Mouse (Mus musculus): ENCODE results near the gene Cdc42bpa. TPM values are rescaled to one million over a fixed set of nuclear protein-coding genes. Genes with fewer than 3 reads are reported as not detected.
"Not testable (repeated sequence)": the region's sequence is repeated elsewhere in the genome, so short reads cannot be mapped to it uniquely, and the experiment has no call there.

Cdc42bpa gene
- polyA plus RNA-seq, 1 experiment = 6.4 TPM

- no peak for DNase-seq (ENCODE audit: low read depth, low spot score)
- WGBS = 76% methylated on average over 5 of the region's 5 CpGs
Measured at GRCm38 (mm10) chr1:180023512-180023911, 63.2 kb downstream of the Cdc42bpa start.

DNA sequence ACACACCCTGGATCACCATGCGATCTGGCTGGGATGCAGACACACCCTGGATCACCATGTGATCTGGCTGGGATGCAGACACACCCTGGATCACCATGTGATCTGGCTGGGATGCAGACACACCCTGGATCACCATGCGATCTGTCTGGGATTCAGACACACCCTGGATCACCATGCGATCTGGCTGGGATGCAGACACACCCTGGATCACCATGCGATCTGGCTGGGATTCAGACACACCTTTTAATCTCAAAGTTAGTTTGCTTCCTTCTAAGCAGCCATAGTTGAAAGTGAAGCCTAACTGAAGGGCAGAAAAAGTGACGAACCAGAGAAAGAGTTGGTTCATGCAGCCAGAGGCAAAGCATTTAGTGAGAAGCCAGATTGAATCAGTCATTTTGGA, 69.6 kb downstream of the Cdc42bpa start:
- WGBS = 43% methylated on average over 5 of the region's 5 CpGs
- not testable (repeated sequence) for DNase-seq (ENCODE audit: low read depth, low spot score)

DNA sequence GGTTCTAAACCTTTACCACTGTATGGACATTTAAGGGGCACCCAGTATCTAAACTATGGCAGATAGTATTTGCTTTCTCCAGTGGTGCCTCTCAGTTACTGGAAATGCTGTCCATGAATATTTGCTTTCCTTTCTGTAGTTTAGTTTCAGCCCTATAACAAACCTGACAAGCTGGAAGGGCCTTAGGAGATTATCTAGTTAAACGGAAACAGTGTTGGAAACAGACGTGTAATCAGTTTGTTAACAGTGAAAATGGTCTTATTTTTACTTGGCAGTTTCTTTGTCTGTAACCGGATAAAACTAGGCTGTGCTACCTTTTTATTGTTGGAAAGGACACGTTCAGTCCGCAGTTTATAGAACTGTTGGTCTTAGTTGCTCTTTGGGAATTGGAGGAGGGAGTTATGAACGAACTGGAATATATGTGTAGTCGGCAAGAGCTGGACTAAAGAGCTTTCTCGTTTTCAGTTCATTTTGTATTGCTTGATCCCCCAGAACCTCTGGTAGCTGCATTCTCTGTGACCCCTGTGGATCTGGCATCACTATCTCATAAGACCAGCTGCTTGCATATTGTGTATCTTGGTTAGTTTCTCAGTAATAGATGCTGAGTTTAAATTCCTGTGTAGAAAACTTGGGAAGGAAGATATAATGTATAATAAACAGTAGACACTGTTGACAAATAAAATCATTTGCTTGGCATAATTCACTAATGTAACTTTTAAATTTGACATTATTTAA, 70.5 kb downstream of the Cdc42bpa start:
- DNase-seq (ENCODE audit: low read depth, low spot score) = no peak
- 77% methylated on average over 8 of the region's 8 CpGs for WGBS

DNA sequence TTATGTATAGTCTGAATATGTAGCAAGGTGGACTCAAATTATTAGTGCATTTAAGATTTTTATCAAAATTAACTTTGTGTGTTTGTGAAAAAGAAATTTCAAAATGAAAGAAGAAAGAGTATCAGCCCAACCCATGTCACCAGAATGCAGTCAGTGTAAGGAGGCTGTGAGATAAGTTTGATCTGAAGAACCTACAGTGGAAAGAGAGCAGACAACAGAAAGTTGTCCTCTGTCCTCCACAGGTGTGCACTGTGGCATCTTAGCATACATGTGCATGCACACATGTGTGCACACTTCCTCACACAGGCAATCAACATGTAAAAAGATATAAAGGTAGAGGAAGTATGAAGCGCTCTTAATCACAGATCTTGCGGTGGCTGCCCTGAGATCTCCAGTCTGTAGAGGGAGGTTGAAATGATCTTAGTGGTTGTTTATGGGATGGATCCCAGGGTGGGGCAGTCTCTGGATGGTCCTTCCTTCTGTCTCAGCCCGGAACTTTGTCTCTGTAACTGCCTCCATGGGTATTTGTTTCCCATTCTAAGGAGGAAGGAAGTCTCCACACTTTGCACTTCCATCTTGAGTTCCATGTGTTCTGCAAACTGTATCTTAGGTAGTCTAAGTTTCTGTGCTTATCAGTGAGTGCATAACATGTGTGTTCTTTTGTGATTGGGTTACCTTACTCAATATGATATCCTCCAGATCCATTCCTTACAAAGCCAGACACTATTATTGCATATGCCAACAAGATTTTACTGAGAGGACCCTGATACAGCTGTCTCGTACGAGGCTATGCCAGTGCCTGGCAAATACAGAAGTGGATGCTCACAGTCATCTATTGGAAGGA, 71.7 kb downstream of the Cdc42bpa start:
- DNase-seq (ENCODE audit: low read depth, low spot score) = no peak
- WGBS = 95% methylated on average over 5 of the region's 5 CpGs

DNA sequence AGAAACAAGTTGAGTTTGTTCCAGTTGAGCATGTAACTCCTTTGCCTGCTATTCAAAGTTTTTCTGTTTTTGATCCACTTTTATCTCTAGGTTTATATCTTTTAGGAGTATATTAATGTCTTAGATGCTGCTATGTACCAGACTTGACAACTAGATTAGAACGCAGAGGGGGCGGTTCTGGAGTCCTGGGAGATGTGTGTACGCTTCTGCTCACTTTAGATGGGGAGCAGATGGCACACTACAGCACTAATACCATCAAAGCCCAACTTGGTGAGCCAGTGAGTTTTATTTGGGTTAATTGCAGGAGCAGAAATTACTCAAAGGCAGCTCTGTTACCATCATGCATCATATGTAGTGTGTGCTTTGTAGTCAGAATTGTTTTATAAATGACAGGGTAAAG, 77.2 kb downstream of the Cdc42bpa start:
- DNase-seq (ENCODE audit: low read depth, low spot score) = no peak
- WGBS = 88% methylated on average over 3 of the region's 3 CpGs

GRCm38 (mm10) chr1:180044160-180044559, 83.9 kb downstream of the Cdc42bpa start:
- WGBS = 92% methylated on average over 2 of the region's 2 CpGs
- no peak for DNase-seq (ENCODE audit: low read depth, low spot score)

DNA sequence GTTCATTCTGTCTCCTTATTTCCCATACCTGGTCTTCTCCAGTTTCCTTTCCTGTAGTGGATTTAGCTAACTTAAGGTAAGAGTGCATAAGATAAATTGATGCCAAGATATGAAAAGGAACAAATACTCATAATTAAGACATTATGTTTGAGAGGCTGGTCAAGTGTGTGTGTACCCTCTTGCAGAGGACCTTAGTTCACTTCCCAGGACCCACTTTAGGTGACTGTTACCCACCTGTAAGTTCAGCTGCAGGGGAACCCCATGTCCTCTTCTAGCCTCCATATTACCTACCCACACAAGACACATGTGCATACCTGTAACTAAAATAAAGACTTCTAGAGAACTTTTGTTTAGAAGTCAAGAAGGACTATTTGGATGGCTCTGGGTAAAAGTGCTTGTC, 84.9 kb downstream of the Cdc42bpa start:
- DNase-seq (ENCODE audit: low read depth, low spot score) = no peak

DNA sequence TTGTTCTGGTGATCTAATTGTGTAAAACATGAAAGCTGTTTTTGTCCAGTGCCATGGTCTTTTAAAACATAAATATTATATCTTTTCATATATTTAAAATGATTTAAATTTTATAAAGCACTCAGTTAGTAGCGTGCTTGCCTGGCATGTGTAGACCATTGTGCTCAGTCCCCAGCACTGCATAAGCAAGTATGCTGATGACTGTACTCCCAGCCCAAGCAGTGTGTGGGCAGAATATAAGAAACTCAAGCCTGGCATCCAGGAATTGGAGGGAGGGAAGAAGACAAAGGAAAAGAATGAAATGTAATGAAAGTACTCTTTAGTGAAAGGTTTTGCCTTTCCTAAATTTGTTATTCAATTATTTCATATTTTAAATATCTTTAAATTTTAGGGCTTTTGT, 128.9 kb downstream of the Cdc42bpa start:
- WGBS = 94% methylated on average over 1 of the region's 1 CpGs
- no peak for DNase-seq (ENCODE audit: low read depth, low spot score)

GRCm38 (mm10) chr1:180098426-180098825, 138.2 kb downstream of the Cdc42bpa start:
- 96% methylated on average over 5 of the region's 5 CpGs for WGBS
- no peak for DNase-seq (ENCODE audit: low read depth, low spot score)

GRCm38 (mm10) chr1:180104567-180104966, 144.3 kb downstream of the Cdc42bpa start:
- 78% methylated on average over 3 of the region's 3 CpGs for WGBS
- no peak for DNase-seq (ENCODE audit: low read depth, low spot score)

GRCm38 (mm10) chr1:180109050-180109449, 148.8 kb downstream of the Cdc42bpa start:
- WGBS = 67% methylated on average over 5 of the region's 5 CpGs
- no peak for DNase-seq (ENCODE audit: low read depth, low spot score)

- no peak for DNase-seq (ENCODE audit: low read depth, low spot score)
- WGBS = 83% methylated on average over 1 of the region's 1 CpGs
Measured at GRCm38 (mm10) chr1:180116525-180116924, 156.3 kb downstream of the Cdc42bpa start.

DNA sequence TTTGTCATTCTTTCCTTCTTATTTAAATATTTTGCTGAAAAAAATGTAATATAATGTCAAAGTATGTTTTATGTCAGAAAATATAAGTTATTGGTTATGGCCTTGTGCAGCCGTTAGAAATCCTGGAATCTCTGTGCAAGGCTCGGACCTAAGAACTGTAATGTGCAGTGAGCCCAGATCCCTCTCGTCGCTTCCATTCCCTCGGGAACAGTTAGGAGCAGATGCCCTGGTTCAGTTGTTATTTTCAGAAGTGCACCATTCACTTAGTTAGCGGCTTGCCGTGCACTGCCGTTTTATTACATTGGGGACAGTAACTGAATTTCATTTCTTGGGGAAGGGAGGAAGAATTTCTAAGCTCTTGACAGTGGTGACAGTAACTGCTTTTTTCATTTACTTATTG, 158.0 kb downstream of the Cdc42bpa start:
- DNase-seq (ENCODE audit: low read depth, low spot score) = no peak
- WGBS = 87% methylated on average over 8 of the region's 8 CpGs

GRCm38 (mm10) chr1:180128077-180128792, 168.0 kb downstream of the Cdc42bpa start:
- peak; percentile 55 for DNase-seq (ENCODE audit: low read depth, low spot score)

GRCm38 (mm10) chr1:180131402-180131801, 171.1 kb downstream of the Cdc42bpa start:
- WGBS = 67% methylated on average over 3 of the region's 3 CpGs
- DNase-seq (ENCODE audit: low read depth, low spot score) = no peak

More at GRCm38 (mm10) chr1:180128077-180128792, 168.0 kb downstream of the Cdc42bpa start:
- 30% methylated on average over 5 of the region's 5 CpGs for WGBS

DNA sequence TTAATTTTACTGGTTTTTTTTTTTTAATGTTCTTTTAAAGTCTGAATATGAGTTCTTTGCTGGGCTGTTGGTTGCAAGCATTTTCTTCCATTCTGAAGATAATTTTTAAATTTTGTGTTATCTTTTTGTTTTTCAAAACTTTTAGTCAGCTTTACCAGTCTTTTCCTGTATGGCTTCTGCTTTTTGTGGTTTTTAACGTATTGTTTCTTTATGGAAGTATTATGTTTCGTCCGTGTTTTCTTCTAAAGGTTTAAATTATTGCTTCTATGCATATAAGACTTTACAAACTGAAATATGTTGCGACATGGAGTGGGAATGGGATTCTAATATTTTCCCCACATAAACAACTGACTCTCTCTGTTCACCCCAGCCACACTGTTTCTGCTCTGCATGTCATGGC, 171.9 kb downstream of the Cdc42bpa start:
- no peak for DNase-seq (ENCODE audit: low read depth, low spot score)
- 94% methylated on average over 4 of the region's 4 CpGs for WGBS

DNA sequence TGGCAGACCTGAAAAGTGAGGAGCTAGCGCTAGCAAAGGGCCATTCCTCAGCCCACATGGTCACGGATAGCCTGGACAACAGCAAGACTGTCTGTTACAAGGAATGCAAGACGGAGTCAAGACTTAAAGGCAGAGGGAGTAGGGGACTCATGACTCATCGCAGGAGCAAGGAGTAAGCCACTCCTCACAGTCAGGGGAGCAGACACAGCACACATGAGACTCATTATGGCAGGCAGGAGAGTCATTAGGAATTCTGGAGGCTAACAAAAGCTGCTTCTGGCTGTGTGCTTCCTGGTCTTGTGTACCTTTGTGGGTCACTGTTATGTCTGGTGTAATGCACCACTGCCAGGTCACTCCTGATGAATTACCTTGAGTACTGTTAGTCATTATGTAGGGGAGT, 178.9 kb downstream of the Cdc42bpa start:
- 79% methylated on average over 4 of the region's 4 CpGs for WGBS
- DNase-seq (ENCODE audit: low read depth, low spot score) = no peak

DNA sequence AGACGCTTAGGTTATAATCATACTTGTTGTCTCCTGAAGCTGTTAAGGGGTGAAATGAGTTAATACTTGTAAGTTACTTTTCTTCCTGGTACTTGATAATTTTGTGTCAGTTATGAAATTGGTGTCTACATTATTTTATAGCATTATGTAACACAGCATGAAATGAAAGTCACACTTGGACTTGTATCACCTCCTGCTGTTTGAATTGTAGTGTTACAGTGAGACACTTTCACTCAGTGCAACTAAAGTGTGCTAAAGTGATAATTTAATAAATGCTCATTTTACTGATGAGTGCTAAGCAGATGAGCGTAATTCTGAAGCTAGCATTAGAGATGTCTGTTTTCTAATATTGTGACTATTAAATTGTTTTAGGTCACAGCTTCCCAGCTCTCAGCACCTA, 180.7 kb downstream of the Cdc42bpa start:
- no peak for DNase-seq (ENCODE audit: low read depth, low spot score)
- 95% methylated on average over 2 of the region's 2 CpGs for WGBS

DNA sequence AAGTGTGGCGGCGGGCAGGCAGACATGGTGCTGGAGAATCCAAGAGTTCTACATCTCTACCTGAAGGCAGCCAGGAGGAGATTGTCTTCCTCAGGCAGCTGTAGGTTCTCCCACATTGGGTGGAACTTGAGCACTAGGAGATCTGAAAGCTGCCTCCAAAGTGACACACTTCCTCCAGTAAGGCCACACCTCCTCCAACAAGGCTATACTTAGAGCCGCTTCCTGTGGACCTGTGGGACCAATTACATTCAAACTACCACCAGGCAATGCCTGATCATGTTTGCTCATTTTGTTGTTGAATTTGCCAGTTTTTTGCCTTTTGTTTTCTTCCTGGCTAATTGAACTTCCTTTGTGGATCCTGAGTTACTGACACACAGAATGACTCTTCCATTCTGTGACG, 187.8 kb downstream of the Cdc42bpa start:
- WGBS = 86% methylated on average over 4 of the region's 4 CpGs

DNA sequence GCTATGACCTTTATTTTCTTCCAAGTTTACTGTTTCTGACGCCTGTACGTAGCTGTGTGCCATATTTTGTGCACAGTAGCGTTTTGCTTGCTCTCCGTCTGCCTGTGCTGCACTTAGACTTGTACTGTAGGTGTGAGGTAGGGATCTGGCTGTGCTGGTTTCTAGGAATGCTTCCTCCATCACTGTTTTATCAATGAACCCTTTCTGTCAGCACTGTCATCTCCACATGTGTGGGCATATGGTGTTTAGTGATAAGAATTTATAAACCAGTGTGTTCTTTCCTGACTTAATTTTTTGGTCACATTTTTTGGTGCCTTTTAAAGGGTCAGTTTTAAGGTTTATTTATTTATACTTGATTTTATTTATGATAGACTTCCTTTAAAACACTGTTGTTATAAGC, 188.3 kb downstream of the Cdc42bpa start:
- WGBS = 91% methylated on average over 4 of the region's 4 CpGs
- no peak for DNase-seq (ENCODE audit: low read depth, low spot score)

More for the DNA sequence above, 187.8 kb downstream of the Cdc42bpa start:
- DNase-seq (ENCODE audit: low read depth, low spot score) = no peak

All from large intestine, adult 2 months (tissue).